Mouse (Mus musculus) midbrain, postnatal 0 days (tissue): Measurements from ENCODE around the gene Slc6a6. TPM values are rescaled to one million over a fixed set of nuclear protein-coding genes. Genes with fewer than 3 reads are reported as not detected.
A peak's percentile ranks its signal among the peaks of the same experiment; 100 is the strongest.

Experiments
- ATAC-seq: fragments of 200-750 bp; cut with Nextera tagmentation; 2 replicates; pipeline ENCODE4 v1.8.0; 2017; ENCODE audit warnings: moderate number of reproducible peaks, mild to moderate bottlenecking, moderate TSS enrichment, moderate library complexity; ENCODE audit not compliant: low FRiP score
- DNase-seq: peaks from one replicate; pipeline ENCODE4 v3.0.0-alpha.2; 2015; ENCODE audit warnings: low spot score
- H3K27ac ChIP-seq: fragments of 300-500 bp; sonication (generic); 2 replicates; pipeline ENCODE4 v1.5.1; 2014; ENCODE audit warnings: low read depth, mild to moderate bottlenecking, low read length, mixed read lengths
- H3K27me3 ChIP-seq: fragments of 300-500 bp; sonication (generic); 2 replicates; pipeline ENCODE4 v1.6.1; 2014; ENCODE audit warnings: low read length, control low read depth, mixed read lengths; ENCODE audit not compliant: insufficient read depth
- H3K36me3 ChIP-seq: fragments of 300-500 bp; sonication (generic); 2 replicates; pipeline ENCODE4 v1.6.1; 2014; ENCODE audit warnings: low read length, control low read depth, mixed read lengths; ENCODE audit not compliant: insufficient read depth
- H3K4me1 ChIP-seq: fragments of 300-500 bp; sonication (generic); 2 replicates; pipeline ENCODE4 v1.6.1; 2014; ENCODE audit warnings: mild to moderate bottlenecking, control low read depth, antibody characterized with exemption, low read length, mixed read lengths; ENCODE audit not compliant: insufficient read depth
- H3K4me2 ChIP-seq: fragments of 300-500 bp; sonication (generic); 2 replicates; pipeline ENCODE4 v1.6.1; 2014; ENCODE audit warnings: low read depth, mild to moderate bottlenecking, low read length, mixed read lengths; ENCODE audit not compliant: poor library complexity, severe bottlenecking
- H3K4me3 ChIP-seq: fragments of 300-500 bp; sonication (generic); 2 replicates; pipeline ENCODE4 v1.5.1; 2014; ENCODE audit warnings: low read depth, mild to moderate bottlenecking, low read length, moderate library complexity
- H3K9ac ChIP-seq: fragments of 300-500 bp; sonication (generic); replicated peaks from 2 replicates; pipeline ENCODE4 v1.6.1; 2014; ENCODE audit warnings: mild to moderate bottlenecking, low read length, moderate library complexity, mixed read lengths; ENCODE audit not compliant: poor library complexity, severe bottlenecking
- H3K9me3 ChIP-seq: fragments of 300-500 bp; sonication (generic); 2 replicates; pipeline ENCODE4 v1.6.1; 2016; ENCODE audit warnings: low read length, control low read depth
- CTCF ChIP-seq: IDR thresholded peaks from 2 replicates; pipeline ENCODE4 v1.5.1; 2016; ENCODE audit warnings: antibody characterized with exemption, mild to moderate bottlenecking
- WGBS: fragments of 180-500 bp; shearing (Covaris S2); extraction: QIAGEN DNeasy Blood & Tissue Kit; methylation state at CpG from one replicate; pipeline ENCODE4 v1.1.7; 2014; 5-methylcytosine and 5-hydroxymethylcytosine counted together
- polyA plus RNA-seq: library from polyadenylated mRNA; unstranded; fragments of >200 nt; fragmentation: Nextera tagmentation; extraction: Ambion mirVana; gene quantifications from 2 replicates; pipeline ENCODE4 v1.2.1, GENCODE M21; 2015
- total RNA-seq: library from RNA; depleted of rRNA; stranded (reverse); fragments of >200 nt; gene quantifications from 2 replicates; pipeline ENCODE4 v1.2.3, GENCODE M21; 2014; rRNA removed

Slc6a6 gene
- total and polyA plus RNA-seq, 2 experiments from 2014 or later, result 146 to 147 TPM

DNA sequence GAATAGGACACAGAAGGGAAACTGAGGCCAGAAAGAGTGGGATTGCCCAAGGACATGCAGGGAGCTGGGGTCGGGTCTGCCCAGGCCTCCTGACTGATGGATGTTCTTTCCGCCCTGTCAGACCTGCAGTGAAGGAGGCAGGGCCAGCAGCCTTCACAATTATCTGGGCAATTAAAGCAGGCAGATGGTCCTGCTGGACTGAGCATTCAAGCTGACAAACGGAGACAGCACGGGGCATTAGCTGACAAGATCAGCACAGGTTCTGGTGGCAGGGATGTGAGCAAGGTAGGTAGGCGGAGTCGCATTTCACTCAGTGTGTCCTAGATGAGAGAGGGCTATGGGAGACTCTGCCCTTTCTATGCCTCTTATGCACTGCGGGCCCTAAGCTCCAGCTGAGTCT lies 120.3 kb downstream of the Slc6a6 start:
- TF ChIP-seq CTCF, result no peak
- 55% methylated on average over 7 of the region's 7 CpGs for WGBS
- H3K4me3 ChIP-seq, result no peak overlapping the region
- no peak for ATAC-seq
- H3K36me3 ChIP-seq, result no peaks in the 10 kb centered on the region
- no peaks in the 10 kb centered on the region for H3K27me3 ChIP-seq
- peaks cover 7% of the 10 kb centered on the region; the same call in 1 of the 2 replicates for H3K4me1 ChIP-seq
- H3K9ac ChIP-seq, result 0 out of 2 replicates have a peak overlapping the region, but pooled peaks have one; percentile 8
- H3K4me2 ChIP-seq, result no peak overlapping the region
- DNase-seq, result peak; percentile 57
- H3K27ac ChIP-seq, result no peak overlapping the region
- H3K9me3 ChIP-seq, result no peaks in the 10 kb centered on the region

- DNase-seq (peak; percentile 15), ATAC-seq (peak; percentile 22; the same call in 1 of the 2 replicates)
- no peaks in the 10 kb centered on the region for H3K9me3 ChIP-seq
- peaks cover 7% of the 10 kb centered on the region; the same call in 1 of the 2 replicates for H3K4me1 ChIP-seq
- peak overlapping the region; percentile 46 for H3K4me3 ChIP-seq
- no peaks in the 10 kb centered on the region for H3K27me3 ChIP-seq
- TF ChIP-seq CTCF, result no peak
- peak overlapping the region; percentile 60 for H3K9ac ChIP-seq
- no peaks in the 10 kb centered on the region for H3K36me3 ChIP-seq
- peak overlapping the region; percentile 67 for H3K27ac ChIP-seq
- peak overlapping the region; percentile 71 for H3K4me2 ChIP-seq
- 4% methylated on average over 23 of the region's 23 CpGs for WGBS
These were observed 123.3 kb downstream of the Slc6a6 start for GRCm38 (mm10) chr6:91807169-91807568.

DNA sequence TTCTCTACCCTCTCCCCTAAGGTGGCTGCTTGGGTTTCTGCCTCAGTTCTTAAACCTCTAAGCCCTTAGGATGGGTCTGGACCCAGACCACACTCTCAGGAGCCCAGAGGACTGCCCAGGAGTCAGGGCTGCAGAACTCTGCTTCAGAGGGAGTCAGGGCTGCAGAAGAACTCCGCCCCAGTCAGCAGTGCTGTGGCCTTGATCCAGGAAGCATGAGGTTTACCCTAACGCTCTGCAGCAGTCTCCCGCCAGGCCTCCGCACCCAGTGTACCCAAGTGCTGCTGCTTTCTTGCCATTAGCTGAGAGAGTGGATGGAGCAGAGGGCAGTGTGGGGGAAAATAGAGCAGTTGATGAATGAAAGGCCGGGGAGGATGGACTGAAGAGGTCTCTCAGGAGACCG lies 124.2 kb downstream of the Slc6a6 start:
- H3K4me2 ChIP-seq, result peak overlapping the region; percentile 71
- DNase-seq, result no peak
- 72% methylated on average over 6 of the region's 6 CpGs for WGBS
- H3K36me3 ChIP-seq, result no peaks in the 10 kb centered on the region
- H3K9ac ChIP-seq, result peak overlapping the region; percentile 60; the same call in 1 of the 2 replicates
- no peak overlapping the region for H3K4me3 ChIP-seq
- ATAC-seq, result no peak
- peaks cover 7% of the 10 kb centered on the region; the same call in 1 of the 2 replicates for H3K4me1 ChIP-seq
- no peaks in the 10 kb centered on the region for H3K9me3 ChIP-seq
- TF ChIP-seq CTCF, result no peak
- H3K27me3 ChIP-seq, result no peaks in the 10 kb centered on the region
- 0 out of 2 replicates have a peak overlapping the region, but pooled peaks have one; percentile 67 for H3K27ac ChIP-seq

Other genes with a start within 250 kb of the Slc6a6 start
- 17.8 and 20.8 TPM in 2 replicates for gene Chchd4, start 210.5 kb upstream of the Slc6a6 start, total RNA-seq
- 36.2 and 38.2 TPM in 2 replicates for gene Chchd4, start 210.5 kb upstream of the Slc6a6 start, polyA plus RNA-seq
- gene Tmem43, start 210.3 kb upstream of the Slc6a6 start, total RNA-seq, result 90.0 and 90.2 TPM in 2 replicates
- gene Tmem43, start 210.3 kb upstream of the Slc6a6 start, polyA plus RNA-seq, result 57.2 and 58.7 TPM in 2 replicates
- 12.3 and 16.3 TPM in 2 replicates for gene Xpc, start 168.2 kb upstream of the Slc6a6 start, total RNA-seq
- 14.3 and 14.7 TPM in 2 replicates for gene Xpc, start 168.2 kb upstream of the Slc6a6 start, polyA plus RNA-seq
- 38.6 and 53.8 TPM in 2 replicates for gene Lsm3, start 168.1 kb upstream of the Slc6a6 start, total RNA-seq
- gene Lsm3, start 168.1 kb upstream of the Slc6a6 start, polyA plus RNA-seq, result 169 and 170 TPM in 2 replicates
- 22.8 and 29.7 TPM in 2 replicates for gene Grip2, start 143.2 kb downstream of the Slc6a6 start, total RNA-seq
- 7.7 and 7.8 TPM in 2 replicates for gene Grip2, start 143.2 kb downstream of the Slc6a6 start, polyA plus RNA-seq
- gene Ccdc174, start 194.0 kb downstream of the Slc6a6 start, total RNA-seq, result 12.5 and 14.8 TPM in 2 replicates
- gene Ccdc174, start 194.0 kb downstream of the Slc6a6 start, polyA plus RNA-seq, result 33.6 and 43.9 TPM in 2 replicates
- gene 4930590J08Rik, start 218.8 kb downstream of the Slc6a6 start, total RNA-seq, result 2.1 and 5.9 TPM in 2 replicates
- 0.34 and 0.78 TPM in 2 replicates for gene 4930590J08Rik, start 218.8 kb downstream of the Slc6a6 start, polyA plus RNA-seq